Mouse (Mus musculus) G1E (cell line): ENCODE measurements at regions not wholly inside any gene's neighbourhood (a gene's known extent, or its start where the extent isn't known, plus 50 kb on each side); places are given as distances from the start of the nearest gene placed in this dataset.

Source experiments
- ATAC-seq: 2 replicates; pipeline ENCODE4 v1.8.0; 2016; ENCODE audit warnings: mild to moderate bottlenecking; ENCODE audit not compliant: insufficient number of reproducible peaks, poor library complexity, low FRiP score, severe bottlenecking; ENCODE audit errors: extremely low read depth
- DNase-seq: peaks from one replicate; pipeline ENCODE4 v3.0.0; 2012; ENCODE audit warnings: low spot score
- H3K27me3 ChIP-seq: 2 replicates; pipeline ENCODE4 v1.6.1; 2012; ENCODE audit warnings: mild to moderate bottlenecking, low read length, inconsistent platforms; ENCODE audit not compliant: insufficient read depth
- H3K36me3 ChIP-seq: replicated peaks from 2 replicates; pipeline ENCODE3; 2012; ENCODE audit warnings: mild to moderate bottlenecking, inconsistent platforms
- H3K4me1 ChIP-seq: 2 replicates; pipeline ENCODE4 v1.6.1; 2012; ENCODE audit warnings: low read depth, low read length, inconsistent platforms, mixed read lengths; ENCODE audit not compliant: insufficient read depth
- H3K4me3 ChIP-seq: 2 replicates; pipeline ENCODE4 v1.5.1; 2012; ENCODE audit warnings: low read depth, mild to moderate bottlenecking, inconsistent platforms, low read length, moderate library complexity, mixed read lengths
- H3K9me3 ChIP-seq: replicated peaks from 2 replicates; pipeline ENCODE4 v1.6.1; 2012; ENCODE audit warnings: inconsistent platforms
- CTCF ChIP-seq: IDR thresholded peaks from 2 replicates; pipeline ENCODE4 v1.5.1; 2012; ENCODE audit warnings: low read depth, low read length, inconsistent platforms, mixed read lengths
- GATA1 ChIP-seq: IDR thresholded peaks from 2 replicates; pipeline ENCODE4 v1.6.1; 2012; ENCODE audit warnings: borderline replicate concordance, low read length, inconsistent platforms, mixed read lengths
- GATA2 ChIP-seq: IDR thresholded peaks from 2 replicates; pipeline ENCODE4 v1.6.1; 2012; ENCODE audit warnings: low read depth, low read length, inconsistent platforms, borderline replicate concordance
- POLR2AphosphoS5 ChIP-seq: IDR thresholded peaks from 2 replicates; pipeline ENCODE4 v1.6.1; 2012; ENCODE audit warnings: low read depth, low read length, inconsistent platforms; ENCODE audit not compliant: insufficient replicate concordance
- TAL1 ChIP-seq: conservative IDR thresholded peaks from 2 replicates; pipeline ENCODE4 v1.6.1; 2012; ENCODE audit warnings: low read depth, low read length, inconsistent platforms, mixed read lengths

- H3K27me3 ChIP-seq, result peaks cover 9% of the 10 kb centered on the region
- H3K4me3 ChIP-seq, result no peak overlapping the region
- DNase-seq (peak; percentile 13), ATAC-seq (0 out of 2 replicates have a peak, but pooled peaks have one; percentile 37)
- TF ChIP-seq CTCF (peak; percentile 26; the same call in 1 of the 2 replicates), TAL1 (no peak), GATA1 (no peak), POLR2AphosphoS5 (no peak), GATA2 (no peak)
- H3K36me3 ChIP-seq, result no peaks in the 10 kb centered on the region
- no peaks in the 10 kb centered on the region for H3K9me3 ChIP-seq
- no peaks in the 10 kb centered on the region for H3K4me1 ChIP-seq
Observed at GRCm38 (mm10) chr12:73449911-73450520, 96.2 kb downstream of the Tmem30b start.

- H3K9me3 ChIP-seq, result no peaks in the 10 kb centered on the region
- H3K27me3 ChIP-seq, result peaks cover 12% of the 10 kb centered on the region
- DNase-seq (no peak), ATAC-seq (no peak)
- no peak overlapping the region for H3K4me3 ChIP-seq
- TF ChIP-seq POLR2AphosphoS5, result no peak
- no peak for TF ChIP-seq TAL1
- no peak for TF ChIP-seq GATA2
- no peak for TF ChIP-seq CTCF
- no peak for TF ChIP-seq GATA1
- no peaks in the 10 kb centered on the region for H3K36me3 ChIP-seq
- H3K4me1 ChIP-seq, result no peaks in the 10 kb centered on the region
Observed at GRCm38 (mm10) chr12:73449069-73449468, 97.1 kb downstream of the Tmem30b start.

- no peak for TF ChIP-seq TAL1
- TF ChIP-seq GATA2, result no peak
- no peak for TF ChIP-seq GATA1
- TF ChIP-seq CTCF, result no peak
- TF ChIP-seq POLR2AphosphoS5, result no peak
- Histone ChIP-seq H3K4me3 (no peak overlapping the region), H3K36me3 (no peaks in the 10 kb centered on the region), H3K27me3 (peaks cover 15% of the 10 kb centered on the region), H3K9me3 (no peaks in the 10 kb centered on the region), H3K4me1 (no peaks in the 10 kb centered on the region)
- ATAC-seq (no peak), DNase-seq (no peak)
Observed at GRCm38 (mm10) chr12:73448388-73448965, 97.7 kb downstream of the Tmem30b start.

- no peak overlapping the region for H3K4me3 ChIP-seq
- H3K36me3 ChIP-seq, result no peaks in the 10 kb centered on the region
- H3K9me3 ChIP-seq, result no peaks in the 10 kb centered on the region
- DNase-seq, result no peak
- H3K27me3 ChIP-seq, result peaks cover 15% of the 10 kb centered on the region; the same call in 1 of the 2 replicates
- TF ChIP-seq TAL1, result no peak
- no peak for TF ChIP-seq GATA1
- no peak for TF ChIP-seq POLR2AphosphoS5
- TF ChIP-seq GATA2, result no peak
- no peak for ATAC-seq
- H3K4me1 ChIP-seq, result no peaks in the 10 kb centered on the region
Observed at GRCm38 (mm10) chr12:73447172-73447571, 99.0 kb downstream of the Tmem30b start.

- Histone ChIP-seq H3K27me3 (peaks cover 15% of the 10 kb centered on the region; the same call in 1 of the 2 replicates), H3K36me3 (no peaks in the 10 kb centered on the region), H3K4me3 (no peak overlapping the region), H3K4me1 (no peaks in the 10 kb centered on the region), H3K9me3 (no peaks in the 10 kb centered on the region)
- TF ChIP-seq TAL1, result no peak
- TF ChIP-seq POLR2AphosphoS5, result no peak
- no peak for TF ChIP-seq GATA1
- TF ChIP-seq CTCF, result no peak
- TF ChIP-seq GATA2, result no peak
- no peak for DNase-seq
- ATAC-seq, result no peak
Observed at GRCm38 (mm10) chr12:73446148-73446547, 100.0 kb downstream of the Tmem30b start.

GRCm38 (mm10) chr12:73445562-73445961, 100.6 kb downstream of the Tmem30b start:
- H3K9me3 ChIP-seq, result no peaks in the 10 kb centered on the region
- no peaks in the 10 kb centered on the region for H3K4me1 ChIP-seq
- DNase-seq, result no peak
- no peak for ATAC-seq
- no peak overlapping the region for H3K4me3 ChIP-seq
- peaks cover 12% of the 10 kb centered on the region; the same call in 1 of the 2 replicates for H3K27me3 ChIP-seq
- H3K36me3 ChIP-seq, result no peaks in the 10 kb centered on the region
- TF ChIP-seq GATA2, result no peak
- no peak for TF ChIP-seq TAL1
- TF ChIP-seq GATA1, result no peak
- TF ChIP-seq POLR2AphosphoS5, result no peak
- no peak for TF ChIP-seq CTCF

- TF ChIP-seq CTCF (no peak), GATA2 (no peak), POLR2AphosphoS5 (no peak), GATA1 (no peak), TAL1 (no peak)
- DNase-seq, result no peak
- ATAC-seq, result no peak
- Histone ChIP-seq H3K36me3 (no peaks in the 10 kb centered on the region), H3K9me3 (no peaks in the 10 kb centered on the region), H3K4me1 (no peaks in the 10 kb centered on the region), H3K27me3 (peaks cover 14% of the 10 kb centered on the region; the same call in 1 of the 2 replicates), H3K4me3 (no peak overlapping the region)
Observed at GRCm38 (mm10) chr12:73445128-73445527, 101.1 kb downstream of the Tmem30b start.
